Mouse (Mus musculus): ENCODE results near the gene Ccdc88c. TPM values are rescaled to one million over a fixed set of nuclear protein-coding genes. Genes with fewer than 3 reads are reported as not detected.

Ccdc88c gene
- polyA plus RNA-seq, 1 experiment from 2014 or later, result 12.9 TPM

DNA sequence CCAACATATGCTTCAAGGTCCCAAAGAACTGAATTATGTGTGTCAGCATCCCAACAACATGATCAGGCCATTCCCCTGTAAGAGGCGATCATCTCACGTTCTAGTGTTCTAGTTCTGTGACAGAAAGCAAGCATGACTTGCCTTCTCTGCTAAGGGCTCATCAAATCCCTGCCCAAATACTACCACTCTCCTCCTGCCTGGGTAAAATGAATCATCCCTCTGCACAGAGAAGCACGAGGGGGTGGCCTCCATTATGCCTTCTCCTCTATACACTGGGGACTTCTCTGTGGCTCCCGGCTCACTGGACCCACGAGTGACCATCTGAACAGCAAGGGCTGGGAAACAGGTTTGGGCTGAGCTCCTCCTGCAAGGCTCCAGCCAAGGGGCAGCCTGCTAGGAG lies 49.2 kb downstream of the Ccdc88c start:
- H3K4me1 ChIP-seq (replicated peaks), result peaks cover 50% of the 10 kb centered on the region
- H3K9ac ChIP-seq, result no peak overlapping the region
- no peaks in the 10 kb centered on the region for H3K9me3 ChIP-seq
- H3K36me3 ChIP-seq, result no peaks in the 10 kb centered on the region
- ATAC-seq (ENCODE audit: low FRiP score), result no peak
- H3K4me2 ChIP-seq, result no peak overlapping the region
- WGBS, result 83% methylated on average over 5 of the region's 5 CpGs
- no peak overlapping the region for H3K4me3 ChIP-seq
- H3K27ac ChIP-seq, result no peak overlapping the region
- 0 out of 2 replicates have a peak, but pooled peaks cover 3% of the 10 kb centered on the region for H3K27me3 ChIP-seq

DNA sequence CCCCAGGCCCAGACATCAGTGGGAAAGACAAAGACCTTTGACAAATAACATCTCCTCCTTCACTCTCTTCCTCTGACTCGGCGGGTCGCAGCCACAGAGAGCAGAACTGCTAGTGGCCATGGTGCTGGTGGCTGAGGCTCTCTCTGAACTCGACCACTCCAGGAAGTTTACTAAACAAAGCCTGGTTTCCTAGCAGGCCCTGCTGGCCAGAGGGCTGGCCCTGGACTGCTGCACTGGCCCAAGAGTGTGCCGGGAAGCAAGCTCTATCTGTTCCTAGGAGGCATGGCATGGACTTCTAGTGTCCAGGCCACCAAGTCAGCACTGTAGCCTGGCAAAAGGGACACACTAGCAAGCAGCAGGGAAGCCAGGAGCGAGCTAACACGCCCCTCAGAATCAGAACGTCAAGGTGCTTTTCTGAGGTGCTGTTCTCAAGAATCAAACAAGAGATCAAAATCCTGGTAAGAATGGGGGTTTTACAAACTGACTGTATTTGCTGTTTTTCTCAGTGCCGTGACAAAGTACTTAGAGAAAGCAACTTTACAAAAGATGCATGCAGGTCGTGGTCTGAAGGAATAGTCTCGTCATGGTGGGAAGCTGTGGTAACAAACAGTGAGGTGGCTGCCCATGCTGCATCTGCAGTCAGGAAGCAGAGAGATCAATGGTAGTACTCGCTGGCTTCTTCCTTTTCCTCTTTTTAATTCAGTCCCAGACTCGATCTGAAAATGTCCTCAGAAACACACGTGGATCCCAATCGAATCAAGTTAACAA lies 50.7 kb downstream of the Ccdc88c start:
- Histone ChIP-seq H3K27me3 (no peaks in the 10 kb centered on the region), H3K4me1 (replicated peaks) (peaks cover 50% of the 10 kb centered on the region), H3K9ac (no peak overlapping the region), H3K9me3 (no peaks in the 10 kb centered on the region), H3K4me2 (no peak overlapping the region), H3K36me3 (no peaks in the 10 kb centered on the region), H3K4me3 (no peak overlapping the region), H3K27ac (no peak overlapping the region)
- WGBS, result 79% methylated on average over 15 of the region's 15 CpGs
- no peak for ATAC-seq (ENCODE audit: low FRiP score)

- no peaks in the 10 kb centered on the region for H3K36me3 ChIP-seq
- no peak for ATAC-seq (ENCODE audit: low FRiP score)
Measured at GRCm38 (mm10) chr12:100977551-100977950, 51.3 kb downstream of the Ccdc88c start.

GRCm38 (mm10) chr12:100969808-100970207 lies 59.0 kb downstream of the Ccdc88c start:
- peaks cover 26% of the 10 kb centered on the region for H3K36me3 ChIP-seq
- H3K4me2 ChIP-seq, result no peak overlapping the region
- 0 out of 2 replicates have a peak, but pooled peaks cover 6% of the 10 kb centered on the region for H3K27me3 ChIP-seq
- no peak overlapping the region for H3K27ac ChIP-seq
- no peak for ATAC-seq (ENCODE audit: low FRiP score)
- H3K4me1 ChIP-seq (replicated peaks), result peaks cover 17% of the 10 kb centered on the region
- 77% methylated on average over 7 of the region's 7 CpGs for WGBS
- H3K4me3 ChIP-seq, result no peak overlapping the region
- no peak overlapping the region for H3K9ac ChIP-seq
- no peaks in the 10 kb centered on the region for H3K9me3 ChIP-seq

More at GRCm38 (mm10) chr12:100977551-100977950, 51.3 kb downstream of the Ccdc88c start:
- Histone ChIP-seq H3K4me2 (no peak overlapping the region), H3K9me3 (no peaks in the 10 kb centered on the region), H3K4me3 (no peak overlapping the region), H3K4me1 (replicated peaks) (peaks cover 46% of the 10 kb centered on the region), H3K27me3 (no peaks in the 10 kb centered on the region), H3K9ac (no peak overlapping the region), H3K27ac (no peak overlapping the region)

DNA sequence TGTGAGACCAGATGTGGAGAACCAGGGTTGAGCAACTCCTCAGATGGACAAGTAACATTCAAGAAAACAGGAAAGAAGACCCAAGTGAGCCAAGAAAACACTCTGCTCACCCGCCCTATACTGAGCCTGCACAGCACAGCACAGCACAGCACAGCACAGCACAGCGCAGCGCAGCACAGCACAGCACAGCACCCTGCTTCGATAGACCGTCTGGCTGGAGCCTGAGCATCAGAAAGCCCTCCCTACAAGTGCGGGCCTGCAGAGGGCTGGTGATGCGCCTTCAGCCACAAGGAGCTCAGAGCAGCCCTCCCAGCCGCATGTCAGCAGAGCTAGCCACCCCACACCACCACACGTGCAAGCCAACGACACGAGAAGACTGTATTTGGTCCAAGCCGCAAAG lies 61.5 kb downstream of the Ccdc88c start:
- ATAC-seq (ENCODE audit: low FRiP score), result no peak
- Histone ChIP-seq H3K27me3 (0 out of 2 replicates have a peak, but pooled peaks cover 8% of the 10 kb centered on the region), H3K9me3 (no peaks in the 10 kb centered on the region), H3K27ac (no peak overlapping the region), H3K9ac (no peak overlapping the region), H3K36me3 (peaks cover 37% of the 10 kb centered on the region), H3K4me2 (no peak overlapping the region), H3K4me1 (replicated peaks) (0 out of 2 replicates have a peak, but pooled peaks cover 3% of the 10 kb centered on the region), H3K4me3 (no peak overlapping the region)
- WGBS, result 95% methylated on average over 12 of the region's 12 CpGs

DNA sequence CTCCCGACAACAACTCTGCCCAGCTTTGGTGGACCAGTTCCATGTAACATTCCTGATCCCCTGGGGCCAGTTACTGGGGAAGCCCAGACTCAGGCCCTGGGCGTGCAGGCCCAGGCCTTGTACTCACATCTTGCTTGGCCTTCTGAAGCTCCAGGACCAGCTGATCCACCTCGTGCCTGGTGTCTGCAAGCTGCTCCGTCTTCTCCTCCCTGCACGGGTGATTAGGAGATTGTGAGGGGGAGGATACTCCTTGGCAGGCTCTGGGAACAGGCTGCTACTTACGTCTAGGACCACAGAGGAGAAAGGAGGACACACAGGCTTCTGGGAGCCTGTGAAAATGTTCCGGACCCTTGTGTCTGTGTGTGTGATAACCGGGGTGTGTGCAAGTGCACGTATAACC lies 62.6 kb downstream of the Ccdc88c start:
- H3K9ac ChIP-seq, result no peak overlapping the region
- H3K4me1 ChIP-seq (replicated peaks), result 0 out of 2 replicates have a peak, but pooled peaks cover 3% of the 10 kb centered on the region
- no peak overlapping the region for H3K27ac ChIP-seq
- H3K36me3 ChIP-seq, result peaks cover 38% of the 10 kb centered on the region
- no peaks in the 10 kb centered on the region for H3K9me3 ChIP-seq
- ATAC-seq (ENCODE audit: low FRiP score), result no peak
- no peak overlapping the region for H3K4me2 ChIP-seq
- no peak overlapping the region for H3K4me3 ChIP-seq
- WGBS, result 81% methylated on average over 9 of the region's 9 CpGs
- 0 out of 2 replicates have a peak, but pooled peaks cover 9% of the 10 kb centered on the region for H3K27me3 ChIP-seq

- Histone ChIP-seq H3K27me3 (0 out of 2 replicates have a peak, but pooled peaks cover 9% of the 10 kb centered on the region), H3K36me3 (peaks cover 38% of the 10 kb centered on the region), H3K9ac (no peak overlapping the region), H3K9me3 (no peaks in the 10 kb centered on the region), H3K4me3 (no peak overlapping the region), H3K4me2 (no peak overlapping the region), H3K27ac (no peak overlapping the region), H3K4me1 (replicated peaks) (0 out of 2 replicates have a peak, but pooled peaks cover 3% of the 10 kb centered on the region)
- WGBS, result 92% methylated on average over 3 of the region's 3 CpGs
- ATAC-seq (ENCODE audit: low FRiP score), result no peak
Measured at GRCm38 (mm10) chr12:100965298-100965697, 63.6 kb downstream of the Ccdc88c start.

GRCm38 (mm10) chr12:100958621-100959592 lies 69.9 kb downstream of the Ccdc88c start:
- ATAC-seq (ENCODE audit: low FRiP score), result peak; percentile 39; the same call in 1 of the 2 replicates
- H3K4me1 ChIP-seq (replicated peaks), result peaks cover 34% of the 10 kb centered on the region
- no peak overlapping the region; the same call in 1 of the 2 replicates for H3K9ac ChIP-seq
- peaks cover 37% of the 10 kb centered on the region for H3K27me3 ChIP-seq
- 63% methylated on average over 15 of the region's 15 CpGs for WGBS
- no peak overlapping the region; the same call in 1 of the 2 replicates for H3K27ac ChIP-seq
- no peaks in the 10 kb centered on the region for H3K9me3 ChIP-seq
- no peak overlapping the region; the same call in 1 of the 2 replicates for H3K4me3 ChIP-seq
- H3K4me2 ChIP-seq, result no peak overlapping the region
- H3K36me3 ChIP-seq, result peaks cover 11% of the 10 kb centered on the region

DNA sequence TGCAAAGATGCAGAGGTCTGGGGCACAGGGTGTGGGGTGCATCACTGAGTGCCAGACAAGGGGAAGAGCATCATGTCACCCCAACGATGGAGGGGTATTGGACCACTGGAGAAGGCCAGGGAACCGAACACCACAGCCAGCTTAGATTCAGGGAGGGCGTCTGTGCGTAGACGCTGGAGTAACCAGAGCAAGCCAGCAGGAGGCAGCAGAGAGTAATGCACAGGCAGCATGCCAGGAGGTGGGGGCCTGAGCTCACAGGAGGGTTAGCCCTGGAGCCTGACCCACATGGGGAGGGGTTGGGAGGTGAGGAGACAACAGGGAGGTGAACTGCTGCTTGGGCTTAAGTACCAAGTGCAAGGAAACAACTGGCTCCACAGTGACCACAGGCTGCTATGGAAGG lies 70.8 kb downstream of the Ccdc88c start:
- Histone ChIP-seq H3K27me3 (peaks cover 37% of the 10 kb centered on the region), H3K9me3 (no peaks in the 10 kb centered on the region), H3K4me1 (replicated peaks) (peaks cover 38% of the 10 kb centered on the region), H3K4me2 (no peak overlapping the region), H3K4me3 (no peak overlapping the region), H3K27ac (peak overlapping the region; percentile 66; the same call in 1 of the 2 replicates), H3K9ac (0 out of 2 replicates have a peak overlapping the region, but pooled peaks have one; percentile 46), H3K36me3 (peaks cover 6% of the 10 kb centered on the region; the same call in 1 of the 2 replicates)
- peak; percentile 40 for ATAC-seq (ENCODE audit: low FRiP score)
- 15% methylated on average over 5 of the region's 5 CpGs for WGBS

DNA sequence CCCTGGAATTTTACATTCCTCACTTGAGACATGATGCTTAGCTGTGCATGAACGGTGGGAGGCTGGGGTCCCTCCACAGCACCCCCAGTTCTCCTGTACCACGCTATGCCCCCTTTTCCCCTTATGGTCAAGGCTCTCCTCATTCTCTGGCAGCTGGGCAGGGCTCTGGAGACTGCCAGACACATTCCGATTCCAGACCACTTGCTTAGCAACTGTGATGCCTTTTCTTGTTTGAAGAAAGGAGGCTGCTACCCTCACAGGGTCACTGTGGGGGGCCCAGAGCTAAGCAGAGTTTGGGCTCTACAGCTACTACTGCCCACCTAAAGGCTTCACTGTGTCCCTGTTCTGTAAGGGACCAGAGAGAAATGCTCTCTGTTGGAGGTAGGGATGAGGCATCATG lies 71.6 kb downstream of the Ccdc88c start:
- Histone ChIP-seq H3K4me1 (replicated peaks) (peaks cover 46% of the 10 kb centered on the region), H3K4me3 (no peak overlapping the region), H3K36me3 (no peaks in the 10 kb centered on the region), H3K4me2 (no peak overlapping the region), H3K27me3 (peaks cover 34% of the 10 kb centered on the region), H3K9ac (peak overlapping the region; percentile 46; the same call in 1 of the 2 replicates), H3K27ac (peak overlapping the region; percentile 77), H3K9me3 (no peaks in the 10 kb centered on the region)
- WGBS, result 24% methylated on average over 3 of the region's 3 CpGs
- ATAC-seq (ENCODE audit: low FRiP score), result 0 out of 2 replicates have a peak, but pooled peaks have one; percentile 8

DNA sequence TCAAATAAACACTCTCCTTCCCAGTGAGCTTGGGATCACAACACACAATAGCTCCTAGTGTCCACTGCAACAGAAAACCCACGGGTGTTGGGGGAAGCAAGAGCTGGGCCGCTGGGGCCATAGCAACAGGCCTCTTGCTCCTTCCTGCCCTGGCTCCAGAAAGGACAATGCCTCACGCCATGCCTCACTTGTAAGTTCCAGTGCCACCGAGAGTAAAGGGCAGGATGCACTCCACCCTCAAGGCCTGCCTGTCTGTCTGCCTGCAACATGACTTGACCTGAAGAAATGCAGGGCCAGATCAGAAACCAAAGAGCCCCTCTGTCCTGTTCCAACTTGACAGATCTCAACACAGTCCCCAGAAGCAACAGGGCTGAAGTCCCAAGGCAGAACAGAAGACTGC lies 72.0 kb downstream of the Ccdc88c start:
- WGBS, result 21% methylated on average over 4 of the region's 4 CpGs

GRCm38 (mm10) chr12:100956028-100956427 lies 72.8 kb downstream of the Ccdc88c start:
- H3K4me2 ChIP-seq, result no peak overlapping the region
- H3K36me3 ChIP-seq, result no peaks in the 10 kb centered on the region
- no peak overlapping the region for H3K9ac ChIP-seq
- no peak for ATAC-seq (ENCODE audit: low FRiP score)
- peak overlapping the region; percentile 77; the same call in 1 of the 2 replicates for H3K27ac ChIP-seq
- H3K4me3 ChIP-seq, result no peak overlapping the region
- 93% methylated on average over 2 of the region's 2 CpGs for WGBS
- H3K9me3 ChIP-seq, result no peaks in the 10 kb centered on the region
- H3K27me3 ChIP-seq, result peaks cover 34% of the 10 kb centered on the region
- peaks cover 48% of the 10 kb centered on the region for H3K4me1 ChIP-seq (replicated peaks)

More for the DNA sequence above, 72.0 kb downstream of the Ccdc88c start:
- Histone ChIP-seq H3K27ac (peak overlapping the region; percentile 77), H3K4me2 (no peak overlapping the region), H3K9me3 (no peaks in the 10 kb centered on the region), H3K4me3 (no peak overlapping the region), H3K9ac (peak overlapping the region; percentile 46; the same call in 1 of the 2 replicates), H3K27me3 (peaks cover 34% of the 10 kb centered on the region), H3K36me3 (no peaks in the 10 kb centered on the region), H3K4me1 (replicated peaks) (peaks cover 48% of the 10 kb centered on the region)
- ATAC-seq (ENCODE audit: low FRiP score), result no peak
